Mouse (Mus musculus) CH12.LX (cell line): ENCODE measurements at regions not wholly inside any gene's neighbourhood (a gene's known extent, or its start where the extent isn't known, plus 50 kb on each side); places are given as distances from the start of the nearest gene placed in this dataset.

Source experiments
- DNase-seq: peaks from one replicate; pipeline ENCODE4 v3.0.0-alpha.2; 2013; ENCODE audit errors: extremely low read depth
- H3K27ac ChIP-seq: 2 replicates; pipeline ENCODE4 v1.5.1; 2012; ENCODE audit warnings: low read depth, mild to moderate bottlenecking, control low read depth, moderate library complexity; ENCODE audit not compliant: insufficient read depth
- H3K27me3 ChIP-seq: replicated peaks from 2 replicates; pipeline ENCODE3; 2012; ENCODE audit warnings: inconsistent platforms
- H3K36me3 ChIP-seq, 2 experiments: replicated peaks in 1 of 2; 2 replicates each; pipeline versions ENCODE3 to v1.6.1; 2012; ENCODE audit warnings: inconsistent platforms in 1 of 2, low read length in 1 of 2, mild to moderate bottlenecking in 1 of 2, mixed read lengths in 1 of 2, moderate library complexity in 1 of 2; ENCODE audit not compliant: control insufficient read depth in 1 of 2, insufficient read depth in 1 of 2
- H3K4me1 ChIP-seq, 2 experiments: 2 replicates each; pipeline ENCODE4 v1.6.1; 2012; ENCODE audit warnings: inconsistent platforms in 1 of 2, moderate library complexity in 1 of 2; ENCODE audit not compliant: insufficient read depth in 2 of 2, control insufficient read depth in 1 of 2
- H3K4me2 ChIP-seq: 2 replicates; pipeline ENCODE4 v1.6.1; 2012; ENCODE audit warnings: low read depth, mild to moderate bottlenecking, control low read depth; ENCODE audit not compliant: poor library complexity, insufficient read depth, severe bottlenecking
- H3K4me3 ChIP-seq, 3 experiments: fragments of 150-350 bp in 1 of 3; sonication (generic) in 1 of 3; replicated peaks in 1 of 3; 2 replicates each; pipeline versions ENCODE3 to v1.5.1; 2011 to 2012; ENCODE audit warnings: low read depth in 2 of 3, low read length in 2 of 3, mild to moderate bottlenecking in 2 of 3, moderate library complexity in 2 of 3, control low read depth in 1 of 3, improper control_type of control experiment in 1 of 3, inconsistent platforms in 1 of 3, mixed read lengths in 1 of 3; ENCODE audit not compliant: poor library complexity in 1 of 3
- H3K79me2 ChIP-seq: replicated peaks from 2 replicates; pipeline ENCODE4 v1.6.1; 2012; ENCODE audit warnings: mild to moderate bottlenecking, moderate library complexity; ENCODE audit not compliant: control insufficient read depth, poor library complexity, insufficient read depth, severe bottlenecking; ENCODE audit errors: extremely low read depth
- H3K9ac ChIP-seq: 2 replicates; pipeline ENCODE4 v1.6.1; 2012; ENCODE audit warnings: low read depth, mild to moderate bottlenecking, control low read depth, moderate library complexity; ENCODE audit not compliant: insufficient read depth
- H3K9me3 ChIP-seq: replicated peaks from 2 replicates; pipeline ENCODE3; 2012; ENCODE audit warnings: low read length, inconsistent platforms, mixed read lengths
- BHLHE40 ChIP-seq: IDR thresholded peaks from 2 replicates; pipeline ENCODE4 v1.6.1; 2011; ENCODE audit warnings: mild to moderate bottlenecking, low read depth, low read length, improper control_type of control experiment
- CHD1 ChIP-seq: IDR thresholded peaks from 2 replicates; pipeline ENCODE4 v1.6.1; 2012; ENCODE audit warnings: low read depth, low read length, improper control_type of control experiment, inconsistent platforms
- CTCF ChIP-seq, 2 experiments: IDR thresholded peaks in 1 of 2; conservative IDR thresholded peaks in 1 of 2; 2 replicates each; pipeline ENCODE4 v1.5.1; 2011 to 2012; ENCODE audit warnings: low read depth in 2 of 2, low read length in 2 of 2, improper control_type of control experiment in 1 of 2, inconsistent platforms in 1 of 2, mild to moderate bottlenecking in 1 of 2, moderate library complexity in 1 of 2
- ELF1 ChIP-seq: IDR thresholded peaks from 2 replicates; pipeline ENCODE4 v1.6.1; 2014; ENCODE audit warnings: low read depth, mild to moderate bottlenecking, inconsistent platforms, low read length, improper control_type of control experiment
- EP300 ChIP-seq: IDR thresholded peaks from 2 replicates; pipeline ENCODE4 v1.6.1; 2011; ENCODE audit warnings: low read length, improper control_type of control experiment
- ETS1 ChIP-seq: conservative IDR thresholded peaks from 2 replicates; pipeline ENCODE4 v1.6.1; 2012; ENCODE audit warnings: low read depth, mild to moderate bottlenecking, inconsistent platforms, low read length, improper control_type of control experiment, moderate library complexity
- HCFC1 ChIP-seq: IDR thresholded peaks from 2 replicates; pipeline ENCODE4 v1.6.1; 2012; ENCODE audit warnings: low read depth, mild to moderate bottlenecking, inconsistent platforms, low read length, improper control_type of control experiment
- IRF4 ChIP-seq: IDR thresholded peaks from 2 replicates; pipeline ENCODE4 v1.6.1; 2014; ENCODE audit warnings: low read depth, mild to moderate bottlenecking, inconsistent platforms, low read length, improper control_type of control experiment
- MEF2A ChIP-seq: IDR thresholded peaks from 2 replicates; pipeline ENCODE4 v1.6.1; 2014; ENCODE audit warnings: low read depth, mild to moderate bottlenecking, inconsistent platforms, low read length, improper control_type of control experiment, borderline replicate concordance
- MXI1 ChIP-seq: IDR thresholded peaks from 2 replicates; pipeline ENCODE4 v1.6.1; 2011; ENCODE audit warnings: mild to moderate bottlenecking, low read depth, low read length, improper control_type of control experiment
- MYC ChIP-seq: IDR thresholded peaks from 2 replicates; pipeline ENCODE4 v1.6.1; 2011; ENCODE audit warnings: low read depth, mild to moderate bottlenecking, improper control_type of control experiment, low read length
- NELFE ChIP-seq: IDR thresholded peaks from 2 replicates; pipeline ENCODE4 v1.6.1; 2011; ENCODE audit warnings: low read depth, low read length, improper control_type of control experiment
- NRF1 ChIP-seq: IDR thresholded peaks from 2 replicates; pipeline ENCODE4 v1.6.1; 2014; ENCODE audit warnings: low read depth, mild to moderate bottlenecking, inconsistent platforms, low read length, improper control_type of control experiment, moderate library complexity
- RAD21 ChIP-seq: IDR thresholded peaks from 2 replicates; pipeline ENCODE4 v1.6.1; 2011; ENCODE audit warnings: low read depth, mild to moderate bottlenecking, low read length, improper control_type of control experiment, moderate library complexity
- TBP ChIP-seq: conservative IDR thresholded peaks from 2 replicates; pipeline ENCODE4 v1.6.1; 2011; ENCODE audit warnings: low read depth, low read length, improper control_type of control experiment
- TCF12 ChIP-seq: IDR thresholded peaks from 2 replicates; pipeline ENCODE4 v1.6.1; 2014; ENCODE audit warnings: low read depth, mild to moderate bottlenecking, inconsistent platforms, low read length, improper control_type of control experiment
- USF1 ChIP-seq: IDR thresholded peaks from 2 replicates; pipeline ENCODE4 v1.6.1; 2014; ENCODE audit warnings: low read depth, mild to moderate bottlenecking, inconsistent platforms, low read length, improper control_type of control experiment
- USF2 ChIP-seq: conservative IDR thresholded peaks from 2 replicates; pipeline ENCODE4 v1.6.1; 2011; ENCODE audit warnings: low read depth, low read length, improper control_type of control experiment
- ZNF384 ChIP-seq: IDR thresholded peaks from 2 replicates; pipeline ENCODE4 v1.6.1; 2012; ENCODE audit warnings: low read depth, low read length, improper control_type of control experiment, inconsistent platforms
- dilution Hi-C: fragments of 300-500 bp; cut with MboI; formaldehyde crosslinking; loops from 2 replicates; pipeline ENCODE4 v1.14.3; 2020; ENCODE audit warnings: low sequenced_read_pairs; ENCODE audit not compliant: extremely low pct_unique_long_range_greater_than_20kb, extremely low pct_ligation_motif_present
- in situ Hi-C: fragments of 300-500 bp; cut with MboI; formaldehyde crosslinking; loops from 3 replicates; pipeline ENCODE4 v1.14.3; 2019; ENCODE audit warnings: low sequenced_read_pairs, low pct_ligation_motif_present, low pct_unique_long_range_greater_than_20kb, mixed read lengths

DNA sequence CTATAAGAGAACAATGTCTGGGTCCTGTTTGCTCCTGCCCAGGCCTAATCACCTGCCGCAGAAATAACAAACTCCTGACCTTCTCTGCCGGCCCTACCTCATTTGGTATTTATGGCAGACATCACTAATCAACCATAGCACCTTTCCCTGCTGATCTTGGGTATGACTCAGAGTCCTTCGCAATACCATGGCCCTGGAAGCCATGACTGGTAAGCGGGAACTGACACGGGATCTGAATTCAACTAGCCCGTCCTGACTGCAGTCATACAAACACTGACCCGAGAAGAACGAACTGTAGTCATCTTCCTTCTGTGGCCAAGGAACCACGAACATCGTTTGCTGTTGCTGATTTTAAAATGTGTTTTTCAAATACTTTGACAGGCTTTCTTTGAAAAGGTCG, 112.1 kb downstream of the Cyp26a1 start:
- no peaks in the 10 kb centered on the region for H3K27me3 ChIP-seq
- no peak overlapping the region for H3K4me3 ChIP-seq
- dilution Hi-C loops (no loop called here), in situ Hi-C loops (no loop called here)
- H3K4me1 ChIP-seq = peaks cover 0 to 13% of the 10 kb centered on the region in 2 experiments; a peak in 2 of 4 replicates
- no peak overlapping the region for H3K27ac ChIP-seq
- H3K9ac ChIP-seq = no peak overlapping the region
- H3K36me3 ChIP-seq = no peaks in the 10 kb centered on the region
- no peaks in the 10 kb centered on the region for H3K9me3 ChIP-seq
- no peak overlapping the region for H3K4me2 ChIP-seq
- DNase-seq = no peak
- no peak for TF ChIP-seq NELFE
- no peak for TF ChIP-seq HCFC1
- no peak for TF ChIP-seq EP300
- TF ChIP-seq TCF12 = no peak
- no peak for TF ChIP-seq MXI1
- no peak for TF ChIP-seq ZNF384
- no peak for TF ChIP-seq MYC
- TF ChIP-seq MEF2A = no peak
- no peak for TF ChIP-seq CTCF (conservative IDR thresholded peaks at IDR 0.05 in 1 of 2, IDR thresholded peaks at IDR 0.05 in 1 of 2; ENCODE audit: low read depth in 2 of 2, low read length in 2 of 2)
- no peak for TF ChIP-seq TBP
- no peak for TF ChIP-seq NRF1
- TF ChIP-seq ELF1 = no peak
- TF ChIP-seq CHD1 = no peak
- TF ChIP-seq IRF4 = no peak
- TF ChIP-seq USF1 = no peak
- no peak for TF ChIP-seq USF2
- no peaks in the 10 kb centered on the region for H3K79me2 ChIP-seq

DNA sequence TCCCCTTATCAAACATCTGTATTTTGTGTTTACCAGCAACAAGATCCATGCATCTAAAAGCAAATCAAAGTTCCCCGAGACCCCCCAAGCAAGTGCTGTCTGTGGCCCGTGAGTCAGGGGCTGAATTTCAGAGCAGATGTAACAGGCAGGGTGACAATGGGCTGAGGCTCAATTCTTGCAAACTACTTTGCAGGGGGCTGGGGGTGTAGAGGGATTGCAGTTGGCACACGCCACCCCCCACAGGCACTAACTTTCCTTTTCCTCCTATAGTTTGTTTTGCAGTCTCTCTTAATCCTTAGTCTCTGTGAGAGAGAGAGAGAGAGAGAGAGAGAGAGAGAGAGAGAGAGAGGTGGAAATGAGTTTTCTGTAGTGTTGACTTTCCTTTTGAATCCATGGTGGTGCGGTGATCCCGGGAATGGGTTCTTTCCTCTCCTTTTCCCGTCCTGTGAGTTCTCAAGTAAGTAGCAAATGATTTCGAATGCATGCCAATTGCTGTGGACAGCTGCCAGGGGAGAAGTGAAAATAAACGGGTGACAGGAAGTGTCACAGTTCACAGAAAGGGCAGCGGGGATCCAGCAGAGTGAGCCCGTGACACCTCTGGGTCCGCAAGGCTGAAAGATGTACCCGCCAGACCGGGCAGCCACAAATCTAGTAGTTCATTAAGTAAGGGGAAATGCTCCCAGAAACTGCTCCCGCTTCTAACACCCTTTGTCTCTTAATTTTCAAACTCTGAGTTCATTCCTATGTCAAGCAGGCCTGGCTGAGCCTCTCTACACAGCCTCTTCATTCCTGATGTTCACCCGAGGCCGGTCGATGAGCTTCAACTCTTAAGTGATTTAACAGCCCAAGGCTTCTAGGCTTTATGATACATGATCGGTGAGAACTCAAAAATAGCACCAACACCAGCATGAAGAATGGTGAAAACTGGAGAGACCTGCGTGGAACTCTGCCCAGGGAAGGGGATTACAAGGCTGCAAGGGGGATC, 116.8 kb downstream of the Cyp26a1 start:
- H3K9me3 ChIP-seq = peaks cover 5% of the 10 kb centered on the region
- no peaks in the 10 kb centered on the region for H3K79me2 ChIP-seq
- TF ChIP-seq RAD21 (no peak), ETS1 (peak; percentile 36), BHLHE40 (peak; percentile 59; the same call in 1 of the 2 replicates), EP300 (peak; percentile 32; the same call in 1 of the 2 replicates), CHD1 (no peak)
- TF ChIP-seq, all 38 proteins: peak for 3
- peak; percentile 34 for DNase-seq
- H3K36me3 ChIP-seq = no peaks in the 10 kb centered on the region
- peak overlapping the region; percentile 97 for H3K4me2 ChIP-seq
- no peak overlapping the region for H3K9ac ChIP-seq
- no peaks in the 10 kb centered on the region for H3K27me3 ChIP-seq
- peaks cover 0 to 23% of the 10 kb centered on the region in 2 experiments; a peak in 2 of 4 replicates for H3K4me1 ChIP-seq
- H3K4me3 ChIP-seq = no peak overlapping the region
- no peak overlapping the region for H3K27ac ChIP-seq
- dilution Hi-C loops = no loop called here
- in situ Hi-C loops = no loop called here
